Mouse (Mus musculus) olfactory bulb, adult 2 months (tissue): ENCODE results near the gene Prrx1. TPM values are rescaled to one million over a fixed set of nuclear protein-coding genes. Genes with fewer than 3 reads are reported as not detected.

Experiments used
- H3K27ac ChIP-seq: fragments of 200-500 bp; 2 replicates; pipeline ENCODE4 v1.5.1; 2012; ENCODE audit warnings: low read depth, low read length; ENCODE audit not compliant: insufficient read depth
- H3K4me1 ChIP-seq: fragments of 200-500 bp; 2 replicates; pipeline ENCODE4 v1.6.1; 2012; ENCODE audit warnings: low read length; ENCODE audit not compliant: control insufficient read depth, insufficient read depth
- H3K4me3 ChIP-seq: fragments of 200-500 bp; 2 replicates; pipeline ENCODE4 v1.5.1; 2012; ENCODE audit warnings: mild to moderate bottlenecking, low read depth, low read length, moderate library complexity; ENCODE audit not compliant: insufficient read depth
- CTCF ChIP-seq: fragments of 200-500 bp; IDR thresholded peaks from 2 replicates; pipeline ENCODE4 v1.5.1; 2012; ENCODE audit warnings: low read depth, mild to moderate bottlenecking, low read length, moderate library complexity; ENCODE audit not compliant: insufficient read depth
- POLR2A ChIP-seq: fragments of 200-500 bp; IDR thresholded peaks from 2 replicates; pipeline ENCODE4 v1.6.1; 2012; ENCODE audit warnings: mild to moderate bottlenecking, low read depth, low read length, moderate library complexity; ENCODE audit not compliant: insufficient read depth
- WGBS: fragments of 180-500 bp; shearing (Covaris S2); methylation state at CpG from one replicate; pipeline ENCODE4 v1.1.7; 2018; 5-methylcytosine and 5-hydroxymethylcytosine counted together
- polyA plus RNA-seq: library from polyadenylated mRNA; stranded (reverse); fragments of >200 nt; gene quantifications from 2 replicates; pipeline ENCODE4 v1.2.4, GENCODE M21; 2012; ENCODE audit warnings: low replicate concordance; ENCODE audit not compliant: missing spikeins, insufficient read depth, insufficient read length

The Prrx1 gene
- polyA plus RNA-seq, 1 experiment: not detected

DNA sequence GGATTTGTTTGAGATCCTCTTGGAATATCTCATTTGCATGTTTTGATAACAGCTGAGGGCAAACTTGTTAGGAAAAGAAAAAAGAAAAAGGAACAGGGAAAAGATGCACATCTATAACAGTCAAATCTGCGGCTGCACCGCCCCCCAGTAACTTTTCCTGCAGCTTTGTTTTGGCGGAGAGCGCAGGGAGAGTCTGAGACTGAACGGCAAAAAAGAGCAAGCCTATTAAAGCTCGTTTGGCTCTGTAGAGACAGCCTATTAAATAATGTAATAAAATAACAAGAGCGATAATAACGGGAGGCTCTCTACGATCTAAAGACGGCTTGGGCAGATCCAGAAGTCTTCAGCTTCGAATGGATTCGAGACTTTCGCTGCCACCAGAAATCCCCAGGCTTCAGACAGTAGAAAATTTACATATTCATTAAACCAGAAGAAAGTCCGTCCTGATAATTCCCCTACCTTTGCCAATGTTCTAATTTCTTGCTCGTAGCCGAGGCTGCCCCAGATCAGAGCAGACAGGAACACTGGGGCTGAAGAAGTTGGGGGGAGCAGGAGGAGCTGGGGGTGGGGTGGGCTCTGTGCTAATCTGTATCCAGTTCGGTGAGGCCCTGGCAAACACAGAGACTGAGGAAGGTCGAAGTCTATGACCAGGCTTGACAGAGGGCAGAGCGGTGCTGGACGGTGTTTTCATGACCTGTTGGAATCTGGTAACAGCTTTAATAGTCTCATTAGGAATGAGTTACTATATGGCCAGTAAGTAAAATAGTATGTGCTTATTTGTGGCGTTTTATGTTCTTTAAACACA is 613 bp upstream of the Prrx1 start:
- H3K27ac ChIP-seq: no peak overlapping the region
- 6% methylated on average over 21 of the region's 21 CpGs for WGBS
- H3K4me1 ChIP-seq: peaks cover 10% of the 10 kb centered on the region; the same call in 1 of the 2 replicates
- TF ChIP-seq CTCF (no peak), POLR2A (no peak)
- H3K4me3 ChIP-seq: peak overlapping the region; percentile 11; the same call in 1 of the 2 replicates

DNA sequence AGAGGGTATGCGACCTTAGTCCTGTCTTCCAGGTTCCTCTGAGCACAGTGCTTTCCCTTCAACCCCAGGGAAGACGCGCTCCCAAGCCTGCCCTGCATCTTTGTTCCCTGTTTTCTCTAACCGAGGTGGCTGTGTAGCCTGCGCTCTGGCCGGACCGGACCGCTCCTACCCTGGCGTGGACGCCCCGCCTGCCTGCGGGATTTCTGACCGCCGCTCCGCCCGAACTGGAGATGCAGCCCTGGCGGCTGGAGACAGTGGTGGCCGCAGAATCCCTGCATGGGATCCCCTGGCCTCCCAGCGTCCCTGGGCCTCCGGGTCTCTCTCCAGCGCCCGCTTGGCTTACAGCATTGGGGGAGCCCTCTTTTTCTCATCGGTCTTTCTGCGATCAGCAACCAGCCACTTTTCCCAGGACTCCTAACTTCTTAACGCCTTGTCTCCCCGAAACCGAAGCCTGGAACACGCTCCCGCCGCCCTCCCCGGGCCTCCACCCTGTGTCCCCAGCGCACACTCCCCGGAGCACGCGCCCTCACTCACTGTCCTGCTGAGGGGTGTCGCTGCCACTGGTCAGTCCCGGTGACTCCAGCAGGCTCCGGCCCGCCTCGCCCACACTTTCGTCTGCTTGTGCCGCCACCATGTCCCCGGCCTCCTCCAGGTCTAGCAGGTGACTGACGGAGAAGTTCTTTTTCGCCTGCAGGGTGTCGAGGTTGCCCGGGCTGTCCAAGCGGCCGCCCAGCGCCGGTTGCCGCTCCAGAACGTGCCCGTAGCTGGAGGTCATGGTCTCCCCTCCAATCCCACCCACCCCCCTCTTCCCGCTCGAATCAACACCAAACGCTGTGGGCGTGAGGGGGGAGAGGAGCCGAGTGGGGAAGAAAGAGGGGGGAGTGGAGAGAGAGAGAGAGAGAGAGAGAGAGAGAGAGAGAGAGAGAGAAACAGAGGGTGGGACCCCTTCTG is 1.4 kb downstream of the Prrx1 start:
- WGBS: 2% methylated on average over 59 of the region's 59 CpGs
- Histone ChIP-seq H3K4me3 (peak overlapping the region; percentile 63), H3K4me1 (peaks cover 12% of the 10 kb centered on the region; the same call in 1 of the 2 replicates), H3K27ac (peak overlapping the region; percentile 12; the same call in 1 of the 2 replicates)
- TF ChIP-seq POLR2A: no peak
- no peak for TF ChIP-seq CTCF

DNA sequence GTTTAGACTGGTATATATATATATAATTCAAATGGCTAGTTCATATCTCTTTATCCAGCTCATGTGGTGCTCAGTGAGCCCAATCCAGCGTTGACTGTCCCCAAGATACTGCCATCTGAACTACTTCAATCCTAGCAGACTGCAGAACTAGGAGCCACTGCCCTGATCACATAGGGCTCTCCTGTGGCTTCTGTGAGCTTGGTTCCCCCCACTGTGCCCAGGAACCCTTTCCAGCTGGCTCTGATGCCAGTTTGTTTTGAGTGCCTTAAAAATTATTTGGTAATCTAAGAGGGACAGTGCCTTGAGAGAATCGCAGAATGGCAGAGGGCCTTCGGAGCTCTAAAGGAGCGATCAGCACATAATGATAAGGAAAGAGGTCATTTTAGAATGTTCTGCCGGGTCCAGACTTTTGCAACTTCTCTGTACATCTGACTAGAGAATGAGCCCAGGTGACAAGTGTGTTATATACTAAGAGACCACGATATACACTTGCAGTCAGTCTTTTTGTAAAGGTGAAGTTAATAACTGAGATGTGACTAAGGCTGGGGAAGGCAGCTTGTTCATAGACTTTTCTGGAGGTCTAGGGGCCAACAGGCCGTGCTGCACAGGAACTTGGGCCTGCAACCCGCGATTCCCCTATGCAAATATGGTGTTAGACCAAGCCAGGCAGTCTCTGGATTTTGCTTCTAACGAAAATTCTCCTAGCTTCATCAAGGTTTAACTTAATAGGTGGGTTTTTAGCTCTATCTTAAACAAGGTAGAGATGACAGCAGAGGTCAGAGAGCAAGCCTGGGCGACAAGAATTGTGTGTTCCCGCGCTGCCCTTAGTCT is 2.3 kb downstream of the Prrx1 start:
- Histone ChIP-seq H3K27ac (0 out of 2 replicates have a peak overlapping the region, but pooled peaks have one; percentile 12), H3K4me1 (peaks cover 12% of the 10 kb centered on the region; the same call in 1 of the 2 replicates), H3K4me3 (peak overlapping the region; percentile 63)
- TF ChIP-seq POLR2A: no peak
- no peak for TF ChIP-seq CTCF
- 55% methylated on average over 13 of the region's 13 CpGs for WGBS

DNA sequence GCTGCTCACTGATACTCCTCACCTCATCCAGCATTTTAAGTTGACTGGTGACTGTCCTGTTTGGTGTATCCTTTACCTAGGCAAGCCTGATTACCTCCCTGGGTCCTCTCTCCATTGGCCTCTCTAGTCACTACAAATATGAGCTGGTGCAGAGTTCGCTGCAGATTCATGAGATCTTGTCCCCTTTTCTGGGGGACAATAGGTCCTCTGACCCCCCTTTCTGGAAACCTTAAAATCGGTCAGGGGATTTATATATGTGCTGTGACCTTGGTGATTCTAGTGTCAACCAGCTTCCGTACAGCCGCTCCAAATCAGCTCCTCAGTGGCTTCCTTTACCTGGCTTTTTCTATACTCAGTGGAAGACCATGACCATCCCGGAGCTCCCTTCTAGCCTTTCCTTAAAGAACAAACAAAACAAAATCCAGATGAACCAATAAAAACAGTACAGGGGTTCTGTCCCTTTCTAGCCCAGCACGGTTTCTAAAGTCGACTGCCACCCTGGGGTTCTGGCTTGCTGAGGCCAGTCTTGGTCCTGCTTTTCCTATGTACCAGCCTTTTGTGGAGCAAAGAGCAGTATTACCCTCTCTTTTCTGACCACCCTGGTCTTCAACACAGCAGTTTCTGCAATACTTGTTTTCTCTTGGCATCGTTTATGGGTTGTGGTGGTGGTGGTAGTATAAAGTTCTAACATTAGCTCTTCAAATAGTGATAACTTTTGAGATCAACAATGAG is 3.3 kb downstream of the Prrx1 start:
- H3K27ac ChIP-seq: no peak overlapping the region
- peaks cover 12% of the 10 kb centered on the region; the same call in 1 of the 2 replicates for H3K4me1 ChIP-seq
- WGBS: 73% methylated on average over 8 of the region's 8 CpGs
- TF ChIP-seq POLR2A (no peak), CTCF (no peak)
- no peak overlapping the region for H3K4me3 ChIP-seq

DNA sequence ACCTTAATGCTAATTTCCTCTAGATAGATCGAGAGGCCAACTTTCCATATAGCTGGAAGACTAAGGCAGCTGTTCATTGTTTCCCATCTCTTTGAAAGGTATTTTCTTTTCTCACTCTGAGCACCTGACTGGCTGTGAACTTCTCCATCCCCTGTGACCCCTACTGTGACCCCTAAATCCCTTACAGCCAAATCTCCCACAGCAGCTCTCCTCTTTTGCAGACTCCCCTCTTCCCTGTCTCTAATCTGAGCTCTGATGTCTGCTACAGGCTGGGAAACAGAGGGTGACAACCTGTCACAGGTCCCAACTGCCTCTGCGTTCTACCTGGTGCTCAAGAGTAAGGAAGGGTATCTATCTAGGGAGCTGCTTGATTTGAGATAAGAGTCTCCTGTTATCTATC is 4.0 kb downstream of the Prrx1 start:
- WGBS: 80% methylated on average over 2 of the region's 2 CpGs
- Histone ChIP-seq H3K27ac (no peak overlapping the region), H3K4me1 (peaks cover 12% of the 10 kb centered on the region; the same call in 1 of the 2 replicates), H3K4me3 (no peak overlapping the region)
- TF ChIP-seq POLR2A: no peak
- TF ChIP-seq CTCF: no peak

DNA sequence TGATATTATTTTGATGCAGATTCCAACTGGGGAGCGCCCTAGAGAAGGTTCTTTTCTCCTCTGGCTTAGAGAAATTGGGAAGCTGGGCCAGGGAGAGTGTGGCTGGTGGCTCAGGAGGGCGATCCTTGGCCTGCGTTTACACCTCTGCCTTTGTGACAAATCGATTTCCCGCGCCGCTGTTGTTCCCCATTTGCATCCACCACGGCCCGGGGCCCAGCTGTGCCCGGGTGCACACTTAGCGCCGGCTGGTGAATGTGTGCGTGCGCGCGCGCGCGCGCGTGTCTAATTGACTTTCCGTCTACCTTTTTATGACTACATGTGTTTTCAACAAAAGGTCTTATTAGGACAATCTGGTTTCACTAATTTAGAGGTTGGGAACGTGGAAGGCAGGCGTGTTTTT is 4.9 kb downstream of the Prrx1 start:
- WGBS: 52% methylated on average over 24 of the region's 24 CpGs
- Histone ChIP-seq H3K4me3 (no peak overlapping the region), H3K27ac (no peak overlapping the region), H3K4me1 (peaks cover 12% of the 10 kb centered on the region; the same call in 1 of the 2 replicates)
- no peak for TF ChIP-seq POLR2A
- TF ChIP-seq CTCF: no peak

GRCm38 (mm10) chr1:163307706-163308105 is 5.8 kb downstream of the Prrx1 start:
- Histone ChIP-seq H3K4me3 (no peak overlapping the region), H3K27ac (no peak overlapping the region), H3K4me1 (peaks cover 12% of the 10 kb centered on the region; the same call in 1 of the 2 replicates)
- TF ChIP-seq POLR2A (no peak), CTCF (no peak)
- 91% methylated on average over 11 of the region's 11 CpGs for WGBS
